Mouse (Mus musculus): ENCODE measurements around the gene Map3k19. TPM values are rescaled to one million over a fixed set of nuclear protein-coding genes. Genes with fewer than 3 reads are reported as not detected.
A peak's percentile ranks its signal among the peaks of the same experiment; 100 is the strongest.

Gene Map3k19
- polyA plus RNA-seq, 1 experiment from 2014 or later = not detected

DNA sequence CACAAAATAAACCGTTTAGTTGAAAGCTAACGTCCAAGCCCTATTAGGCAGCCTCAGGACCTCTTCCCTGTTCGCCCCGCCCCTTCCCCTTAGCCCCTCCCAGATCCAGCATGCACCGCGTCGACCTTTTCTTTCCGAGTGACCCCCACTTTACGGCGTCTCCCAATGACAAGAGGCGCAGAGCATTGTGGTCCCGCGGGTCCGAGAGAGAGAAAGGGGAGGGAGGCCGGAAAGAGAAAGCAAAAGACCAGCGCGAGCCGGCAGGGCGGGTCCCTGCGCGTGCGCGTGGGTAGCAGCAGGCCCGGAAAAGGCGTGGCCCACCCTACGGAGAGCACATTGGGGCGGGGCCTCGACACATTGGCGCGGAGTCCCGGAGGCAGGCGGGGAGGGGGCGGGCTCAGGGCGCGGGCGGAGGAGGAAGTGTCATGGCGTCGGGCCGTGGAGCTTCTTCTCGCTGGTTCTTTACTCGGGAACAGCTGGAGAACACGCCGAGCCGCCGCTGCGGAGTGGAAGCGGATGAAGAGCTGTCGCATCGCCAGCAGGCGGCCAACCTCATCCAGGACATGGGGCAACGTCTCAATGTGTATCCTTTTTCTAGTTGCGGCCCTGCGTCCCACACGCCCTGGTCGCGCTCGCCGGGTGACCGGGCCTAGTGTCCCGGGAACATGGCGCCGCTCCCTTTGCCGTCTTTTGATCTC, 80.9 kb downstream of the Map3k19 start, which contains the start of gene Ccnt2:
Ccnt2 (plus strand) TSS at position 362 of the 698 bp plus-strand sequence.
- Histone ChIP-seq H3K4me1 (ENCODE audit: control insufficient read depth, insufficient read depth, low read length) (no peaks in the 10 kb centered on the region), H3K27me3 (ENCODE audit: control insufficient read depth, insufficient read depth, low read length) (no peaks in the 10 kb centered on the region), H3K27ac (replicated peaks; ENCODE audit: low read depth, low read length) (peak within 1 kb of the TSS; percentile 83), H3K36me3 (ENCODE audit: control insufficient read depth, insufficient read depth, low read length) (0 out of 2 replicates have a peak, but pooled peaks cover 3% of the 10 kb centered on the region), H3K4me2 (ENCODE audit: low read depth, severe bottlenecking) (peak within 1 kb of the TSS; percentile 73), H3K9ac (ENCODE audit: low read length) (peak within 1 kb of the TSS; percentile 95), H3K9me3 (ENCODE audit: control insufficient read depth, low read length) (no peaks in the 10 kb centered on the region), H3K4me3 (ENCODE audit: low read depth, low read length) (peak within 1 kb of the TSS; percentile 79)
- DNase-seq (ENCODE audit: low spot score) (peak; percentile 99), ATAC-seq (ENCODE audit: insufficient number of reproducible peaks, low FRiP score, low TSS enrichment, low read depth) (peak; percentile 99)
- WGBS = under 1% methylated on average over 63 of the region's 63 CpGs

DNA sequence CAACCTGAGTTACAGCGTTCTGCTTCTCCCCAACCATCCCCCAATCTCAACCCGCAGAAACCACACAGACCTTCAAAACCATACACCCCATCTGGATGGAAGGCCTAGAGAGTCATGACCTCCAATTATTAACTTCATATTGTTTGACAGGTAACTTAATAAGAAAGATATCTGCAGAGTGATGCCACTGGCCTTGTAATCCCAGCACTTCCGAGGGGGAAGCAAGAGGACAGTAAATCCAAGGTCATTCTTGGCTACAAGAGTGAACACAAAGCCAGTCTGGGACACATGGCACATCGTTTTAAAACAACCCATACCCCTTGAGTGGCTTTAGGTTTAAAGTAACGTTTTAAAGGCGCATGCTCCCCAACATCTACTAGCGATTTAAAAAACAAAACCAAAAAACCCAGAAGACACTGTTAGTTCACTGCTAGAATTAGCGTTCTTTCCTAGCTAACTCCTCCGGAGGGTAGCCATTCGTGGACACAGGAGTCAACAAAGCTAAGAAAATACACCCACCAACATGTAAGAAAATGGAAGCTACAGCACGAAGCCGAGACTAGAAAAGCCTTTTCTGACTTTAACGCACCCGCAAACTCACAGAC, 81.5 kb downstream of the Map3k19 start:
- DNase-seq (ENCODE audit: low spot score) (peak; percentile 22), ATAC-seq (ENCODE audit: insufficient number of reproducible peaks, low FRiP score, low TSS enrichment, low read depth) (peak; percentile 45)
- Histone ChIP-seq H3K27ac (replicated peaks; ENCODE audit: low read depth, low read length) (no peak overlapping the region), H3K36me3 (ENCODE audit: control insufficient read depth, insufficient read depth, low read length) (0 out of 2 replicates have a peak, but pooled peaks cover 3% of the 10 kb centered on the region), H3K9ac (ENCODE audit: low read length) (peak overlapping the region; percentile 95), H3K27me3 (ENCODE audit: control insufficient read depth, insufficient read depth, low read length) (no peaks in the 10 kb centered on the region), H3K4me2 (ENCODE audit: low read depth, severe bottlenecking) (peak overlapping the region; percentile 73), H3K4me1 (ENCODE audit: control insufficient read depth, insufficient read depth, low read length) (no peaks in the 10 kb centered on the region), H3K9me3 (ENCODE audit: control insufficient read depth, low read length) (no peaks in the 10 kb centered on the region), H3K4me3 (ENCODE audit: low read depth, low read length) (peak overlapping the region; percentile 79)
- 3% methylated on average over 14 of the region's 14 CpGs for WGBS

DNA sequence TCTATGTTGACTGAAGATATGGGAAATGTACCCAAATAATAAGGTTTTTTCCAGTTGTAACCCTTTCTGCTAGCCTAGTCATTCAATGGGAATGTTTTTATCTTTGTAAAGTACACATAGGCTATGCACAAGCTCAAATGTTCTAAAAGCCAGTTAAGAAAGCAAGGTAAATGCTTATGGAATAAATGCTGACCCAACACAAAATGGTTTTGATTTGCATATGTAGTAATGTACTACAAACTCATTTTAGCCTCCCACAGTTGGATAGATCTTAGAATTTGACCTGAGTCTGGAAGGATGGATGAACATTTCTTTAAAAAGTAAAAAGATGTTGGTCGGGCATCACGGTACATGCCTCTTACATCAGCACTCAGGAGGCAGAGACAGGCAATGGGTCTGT, 88.1 kb downstream of the Map3k19 start:
- WGBS = 87% methylated on average over 2 of the region's 2 CpGs
- ATAC-seq (ENCODE audit: insufficient number of reproducible peaks, low FRiP score, low TSS enrichment, low read depth) = no peak
- no peak overlapping the region for H3K27ac ChIP-seq (replicated peaks; ENCODE audit: low read depth, low read length)
- no peaks in the 10 kb centered on the region for H3K36me3 ChIP-seq (ENCODE audit: control insufficient read depth, insufficient read depth, low read length)
- no peak overlapping the region for H3K9ac ChIP-seq (ENCODE audit: low read length)
- H3K4me3 ChIP-seq (ENCODE audit: low read depth, low read length) = no peak overlapping the region
- no peaks in the 10 kb centered on the region for H3K9me3 ChIP-seq (ENCODE audit: control insufficient read depth, low read length)
- no peak overlapping the region for H3K4me2 ChIP-seq (ENCODE audit: low read depth, severe bottlenecking)
- H3K4me1 ChIP-seq (ENCODE audit: control insufficient read depth, insufficient read depth, low read length) = no peaks in the 10 kb centered on the region
- DNase-seq (ENCODE audit: low spot score) = no peak
- no peaks in the 10 kb centered on the region for H3K27me3 ChIP-seq (ENCODE audit: control insufficient read depth, insufficient read depth, low read length)

DNA sequence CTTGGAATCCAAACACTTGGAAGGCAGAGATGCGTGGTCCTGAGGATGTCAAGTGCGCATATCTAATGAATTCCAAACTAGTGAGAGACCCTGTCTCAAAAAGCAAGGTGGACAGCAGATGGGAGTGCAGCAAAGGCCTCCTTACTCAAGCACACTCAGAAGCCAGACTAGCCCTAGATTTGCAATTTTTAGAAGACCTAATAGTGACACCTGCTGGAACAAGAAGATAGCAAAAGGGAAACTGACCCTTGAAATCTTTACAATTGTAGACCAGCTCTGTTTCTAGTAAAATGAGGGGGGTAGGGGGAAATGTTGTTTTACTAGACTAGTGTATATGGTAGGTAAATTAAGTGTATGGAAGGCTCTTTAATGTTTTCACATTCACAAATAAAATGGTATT, 89.4 kb downstream of the Map3k19 start:
- Histone ChIP-seq H3K4me1 (ENCODE audit: control insufficient read depth, insufficient read depth, low read length) (no peaks in the 10 kb centered on the region), H3K27ac (replicated peaks; ENCODE audit: low read depth, low read length) (no peak overlapping the region), H3K9me3 (ENCODE audit: control insufficient read depth, low read length) (no peaks in the 10 kb centered on the region), H3K9ac (ENCODE audit: low read length) (no peak overlapping the region), H3K4me2 (ENCODE audit: low read depth, severe bottlenecking) (no peak overlapping the region), H3K27me3 (ENCODE audit: control insufficient read depth, insufficient read depth, low read length) (no peaks in the 10 kb centered on the region), H3K36me3 (ENCODE audit: control insufficient read depth, insufficient read depth, low read length) (no peaks in the 10 kb centered on the region), H3K4me3 (ENCODE audit: low read depth, low read length) (no peak overlapping the region)
- WGBS = 64% methylated on average over 2 of the region's 2 CpGs
- no peak for ATAC-seq (ENCODE audit: insufficient number of reproducible peaks, low FRiP score, low TSS enrichment, low read depth)
- DNase-seq (ENCODE audit: low spot score) = no peak

Other genes starting within 250 kb of the Map3k19 start
- 6.6 and 7.9 TPM in 2 replicates for gene Tmem163, start 175.5 kb downstream of the Map3k19 start, polyA plus RNA-seq (2014; fragmentation: Nextera tagmentation; extraction: Ambion mirVana)
- gene Acmsd, start 125.6 kb downstream of the Map3k19 start, polyA plus RNA-seq (2014; fragmentation: Nextera tagmentation; extraction: Ambion mirVana) = 0.28 and 0.29 TPM in 2 replicates
- gene Ccnt2, start 80.9 kb downstream of the Map3k19 start, polyA plus RNA-seq (2014; fragmentation: Nextera tagmentation; extraction: Ambion mirVana) = 90.7 and 95.6 TPM in 2 replicates
- gene Rab3gap1, start 13.7 kb upstream of the Map3k19 start, polyA plus RNA-seq (2014; fragmentation: Nextera tagmentation; extraction: Ambion mirVana) = 17.3 and 18.6 TPM in 2 replicates
- 15.8 and 17.4 TPM in 2 replicates for gene Zranb3, start 248.0 kb upstream of the Map3k19 start, polyA plus RNA-seq (2014; fragmentation: Nextera tagmentation; extraction: Ambion mirVana)
- gene R3hdm1, start 248.3 kb upstream of the Map3k19 start, polyA plus RNA-seq (2014; fragmentation: Nextera tagmentation; extraction: Ambion mirVana) = 92.9 and 101 TPM in 2 replicates

Measured in limb, embryonic 11.5 days (tissue).